Mouse (Mus musculus): ENCODE measurements around the gene Tada3.

- TF ChIP-seq CTCF (IDR thresholded peaks at IDR 0.05; ENCODE audit: low read depth, low read length) (no peak), GATA1 (IDR thresholded peaks at IDR 0.05; ENCODE audit: borderline replicate concordance, low read length) (no peak), POLR2AphosphoS5 (IDR thresholded peaks at IDR 0.05; ENCODE audit: insufficient replicate concordance, low read depth, low read length) (no peak)
Observed at GRCm38 (mm10) chr6:113386025-113386424, 8.3 kb upstream of the Tada3 start.
